Mouse (Mus musculus) yolk sac, embryonic 10.5 days (tissue): ENCODE results near the gene Cyp26c1.

Source experiments
- DNase-seq: peaks from one replicate; pipeline ENCODE4 v3.0.0-alpha.2; 2017; ENCODE audit warnings: low spot score

Cyp26c1 gene

GRCm38 (mm10) chr19:37685281-37685680 is at the start of gene Cyp26c1:
Gene Cyp26c1, plus strand, starts transcription at chr19:37685581.
- no peak for DNase-seq

DNA sequence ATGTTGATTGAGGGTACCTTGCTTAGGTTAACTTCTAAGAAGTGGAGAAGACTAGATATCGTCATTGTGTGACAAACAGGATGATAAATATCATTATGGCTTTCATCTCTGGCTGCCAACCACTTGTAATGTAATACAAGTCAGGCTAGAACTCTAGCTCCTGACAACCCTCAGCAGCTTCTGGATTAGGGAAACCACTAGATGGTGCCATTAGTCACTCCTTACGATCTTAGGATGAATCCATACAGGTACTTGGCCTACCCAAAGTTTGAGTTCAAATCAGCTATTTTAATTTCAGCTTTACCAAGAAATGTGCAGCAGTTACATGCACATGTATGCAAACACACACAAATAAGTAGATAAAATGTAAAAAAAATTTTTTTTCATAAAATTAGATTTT is 37.4 kb upstream of the Cyp26c1 start:
- DNase-seq: no peak

DNA sequence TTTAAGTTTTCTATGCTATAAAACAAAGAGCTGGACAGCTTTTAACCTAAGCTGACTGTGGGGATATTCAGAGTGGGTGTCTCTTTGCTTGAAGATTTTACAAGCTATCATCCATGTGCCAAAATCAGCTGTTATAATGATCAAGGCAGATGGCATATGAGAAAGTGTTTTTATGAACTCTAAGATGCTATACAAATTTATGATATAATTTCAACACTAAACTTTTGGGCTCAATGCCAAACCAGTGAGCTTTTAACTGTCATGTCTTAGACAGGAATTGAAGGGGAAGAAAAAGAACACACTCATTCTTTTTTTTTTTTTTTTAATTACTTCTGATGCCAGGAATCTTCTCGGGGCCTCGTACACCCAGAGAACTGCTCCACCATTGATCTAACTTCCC is 34.9 kb upstream of the Cyp26c1 start:
- no peak for DNase-seq

GRCm38 (mm10) chr19:37654012-37654411 is 31.4 kb upstream of the Cyp26c1 start:
- no peak for DNase-seq

DNA sequence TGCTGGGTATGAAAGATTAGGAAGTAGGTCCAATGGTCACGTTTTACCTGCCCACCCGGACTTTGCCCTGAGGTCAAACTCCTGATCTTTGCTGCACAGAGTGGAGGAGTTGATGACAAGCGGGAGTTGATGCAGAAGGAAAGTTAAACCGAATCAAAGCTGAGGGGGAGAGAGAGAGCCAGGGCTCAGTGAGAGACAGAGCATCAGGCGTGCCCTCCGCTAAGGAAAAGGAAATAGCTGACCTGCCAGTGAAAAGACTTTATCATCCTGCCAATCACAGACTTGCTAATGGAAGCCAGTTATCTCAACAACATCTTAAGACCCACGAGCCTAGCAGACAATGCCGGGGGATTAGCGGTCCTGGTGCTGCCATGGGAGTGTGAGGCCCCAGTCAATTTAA is 28.9 kb upstream of the Cyp26c1 start:
- peak; percentile 75 for DNase-seq

- no peak for DNase-seq
These were observed 20.1 kb upstream of the Cyp26c1 start for GRCm38 (mm10) chr19:37665256-37665655.

DNA sequence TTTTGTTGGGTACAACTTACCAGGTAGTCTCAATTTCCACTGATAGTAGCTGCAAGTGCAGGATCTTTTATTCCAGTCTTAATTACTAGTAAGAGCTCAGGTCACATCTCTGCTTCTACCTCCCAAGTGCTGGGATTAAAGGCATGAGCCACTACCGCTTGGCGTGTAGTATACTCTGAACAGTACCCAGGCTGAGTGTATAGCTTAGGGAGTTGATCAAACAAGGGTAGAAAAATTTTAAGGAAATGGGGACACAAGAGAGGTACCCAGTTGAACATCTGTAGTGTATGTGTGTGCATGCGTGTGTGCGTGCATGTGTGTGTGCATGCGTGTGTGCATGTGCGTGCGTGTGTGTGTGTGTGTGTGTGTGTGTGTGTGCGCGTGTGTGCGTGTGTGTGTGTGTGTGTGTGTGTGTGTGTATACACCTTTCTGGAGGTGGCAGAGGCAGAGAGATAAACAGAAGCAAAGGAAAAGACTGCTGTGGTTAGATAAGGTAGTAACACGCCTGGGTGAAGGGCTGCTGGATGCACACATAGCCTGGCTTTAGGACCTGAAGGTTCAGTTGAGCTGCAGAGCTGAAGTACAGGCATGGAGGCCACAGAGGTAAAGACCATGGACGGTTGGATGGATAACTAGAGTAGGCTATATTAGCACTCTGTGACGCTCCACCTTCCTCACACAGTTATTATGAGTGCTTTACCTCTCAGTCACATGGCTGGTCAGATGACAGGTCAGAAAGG is 17.4 kb upstream of the Cyp26c1 start:
- no peak for DNase-seq

GRCm38 (mm10) chr19:37668657-37669056 is 16.7 kb upstream of the Cyp26c1 start:
- no peak for DNase-seq

- peak; percentile 41 for DNase-seq
These were observed 15.9 kb upstream of the Cyp26c1 start for GRCm38 (mm10) chr19:37669486-37669885.

GRCm38 (mm10) chr19:37673393-37673792 is 12.0 kb upstream of the Cyp26c1 start:
- no peak for DNase-seq

- DNase-seq: no peak
These were observed 966 bp downstream of the Cyp26c1 start for GRCm38 (mm10) chr19:37686347-37686746.

- DNase-seq: no peak
These were observed 1.8 kb downstream of the Cyp26c1 start for GRCm38 (mm10) chr19:37686941-37687850.

- DNase-seq: no peak
These were observed 4.1 kb downstream of the Cyp26c1 start for GRCm38 (mm10) chr19:37689478-37689877.

DNA sequence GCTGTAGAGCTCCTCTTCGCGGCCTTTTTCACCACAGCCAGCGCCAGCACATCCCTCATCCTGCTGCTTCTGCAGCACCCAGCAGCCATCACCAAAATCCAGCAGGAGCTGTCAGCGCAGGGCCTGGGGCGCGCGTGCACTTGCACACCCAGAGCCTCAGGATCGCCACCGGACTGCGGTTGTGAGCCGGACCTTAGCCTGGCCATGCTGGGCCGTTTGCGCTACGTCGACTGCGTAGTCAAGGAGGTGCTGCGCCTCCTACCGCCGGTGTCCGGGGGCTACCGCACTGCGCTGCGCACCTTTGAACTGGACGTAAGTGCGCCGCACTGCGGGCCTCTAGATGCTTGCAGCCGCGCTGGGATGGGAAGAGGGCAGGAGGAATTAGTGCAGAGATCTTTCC is 5.3 kb downstream of the Cyp26c1 start:
- no peak for DNase-seq

GRCm38 (mm10) chr19:37692879-37693278 is 7.5 kb downstream of the Cyp26c1 start:
- no peak for DNase-seq

- DNase-seq: no peak
These were observed 9.8 kb downstream of the Cyp26c1 start for GRCm38 (mm10) chr19:37695146-37695545.

GRCm38 (mm10) chr19:37695762-37696602 is 10.6 kb downstream of the Cyp26c1 start:
- no peak for DNase-seq

DNA sequence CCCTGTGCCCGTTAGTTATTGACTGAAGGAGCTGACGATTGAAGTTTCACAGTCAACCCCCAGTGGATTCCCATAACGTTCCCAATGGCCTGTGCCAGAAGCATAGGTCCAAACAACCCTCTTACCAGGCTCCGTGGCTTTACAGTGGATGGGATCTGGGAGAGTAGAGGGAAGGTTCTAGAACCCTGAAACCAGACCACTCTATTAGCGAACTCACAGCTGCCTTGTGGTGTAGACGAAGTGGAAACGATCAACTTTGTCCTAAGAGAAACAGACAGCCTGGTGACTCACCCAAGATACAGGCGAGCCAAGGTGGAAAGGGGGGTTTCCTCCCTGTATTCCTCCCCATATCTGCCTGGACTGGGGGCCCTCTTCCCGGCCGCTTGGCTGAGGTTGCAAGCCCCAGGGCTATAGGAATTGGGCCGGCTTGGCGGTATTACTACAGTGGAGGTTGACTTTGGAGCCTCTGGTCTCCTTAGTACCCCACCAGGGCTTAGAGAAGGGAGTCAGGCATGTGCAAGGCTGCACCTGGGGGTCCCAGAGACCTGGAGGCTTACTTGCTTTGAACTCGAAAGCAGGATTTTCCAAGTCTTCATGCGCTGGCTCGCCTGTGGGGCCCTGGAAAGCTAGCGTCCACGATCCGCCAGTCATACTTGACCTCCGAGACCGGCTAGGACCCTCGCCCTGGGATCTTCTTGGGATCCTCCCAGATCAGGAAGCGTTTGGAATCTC is 11.4 kb downstream of the Cyp26c1 start:
- no peak for DNase-seq

DNA sequence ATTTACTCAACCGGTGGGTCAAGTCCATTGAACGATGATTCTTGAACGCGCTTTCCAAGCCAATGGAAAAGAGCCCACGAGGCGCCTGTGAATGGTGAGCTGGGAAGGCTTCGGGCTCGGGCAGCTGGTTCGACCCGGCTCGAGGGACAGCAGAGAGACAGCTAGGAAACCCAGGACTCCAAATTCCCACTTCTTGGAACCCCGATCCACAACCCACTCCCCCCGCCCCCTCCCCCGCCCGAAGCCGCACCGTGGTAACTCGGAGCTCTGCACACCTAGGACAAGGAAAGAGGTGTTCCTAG is 11.9 kb downstream of the Cyp26c1 start:
- DNase-seq: no peak

GRCm38 (mm10) chr19:37697651-37698272 is 12.4 kb downstream of the Cyp26c1 start, which contains the start of gene Cyp26a1:
Gene Cyp26a1, plus strand, starts transcription at chr19:37697798.
- DNase-seq: no peak
